Mouse (Mus musculus): ENCODE measurements around the gene Brca2.
"Not testable (repeated sequence)": the region's sequence is repeated elsewhere in the genome, so short reads cannot be mapped to it uniquely, and the experiment has no call there.

The Brca2 gene

DNA sequence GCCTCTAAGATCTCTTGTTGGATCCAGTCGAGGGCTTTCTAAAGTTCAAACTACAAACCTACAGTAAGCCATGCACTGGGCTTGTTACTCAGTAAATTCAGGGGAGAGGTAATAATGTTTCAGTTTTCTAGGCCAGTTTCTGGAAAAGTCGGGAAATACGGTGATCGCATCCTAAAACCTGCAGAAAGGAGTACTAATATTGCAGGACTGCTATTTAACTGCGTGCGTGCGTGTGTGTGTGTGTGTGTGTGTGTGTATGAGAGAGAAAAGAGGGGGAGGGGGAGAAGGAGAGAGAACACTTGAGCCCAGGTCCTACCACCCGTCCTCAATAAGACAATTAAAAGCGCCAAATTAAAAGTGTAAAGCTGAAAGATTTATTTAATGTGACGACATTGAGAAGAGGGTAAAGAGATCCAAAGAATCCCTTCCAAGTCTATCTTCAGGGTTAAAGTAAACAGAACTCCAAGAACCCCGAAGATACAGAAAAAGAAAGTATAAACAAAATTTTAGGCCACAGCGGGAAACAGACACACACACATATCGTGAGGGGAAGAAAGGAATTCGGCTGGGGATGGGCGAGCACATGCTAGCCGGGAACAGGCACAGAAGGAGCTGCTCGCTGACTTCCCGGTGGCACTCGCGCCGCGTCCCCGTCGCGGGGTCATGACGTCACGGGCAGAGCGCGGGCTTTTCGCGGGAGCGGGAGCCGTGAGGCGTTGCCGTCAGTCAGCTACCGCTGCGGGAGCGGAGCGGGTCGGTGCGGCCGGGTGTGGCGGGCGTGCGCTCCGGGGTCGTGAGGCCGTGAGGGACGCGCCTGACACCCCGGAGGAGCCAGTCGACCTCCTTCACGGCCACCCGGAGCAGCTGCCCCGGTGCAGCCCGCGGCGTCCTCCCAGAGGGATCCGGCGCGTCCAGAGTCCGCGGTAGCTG, at the start of gene Brca2:
Brca2 (plus strand) TSS at position 694 of the 930 bp plus-strand sequence.
- in situ Hi-C loops (cut with MboI, MseI) = loop anchor here (5.0 kb wide), 1 partner anchor 145 kb away; the partner anchor contains the start of gene N4bp2l2

DNA sequence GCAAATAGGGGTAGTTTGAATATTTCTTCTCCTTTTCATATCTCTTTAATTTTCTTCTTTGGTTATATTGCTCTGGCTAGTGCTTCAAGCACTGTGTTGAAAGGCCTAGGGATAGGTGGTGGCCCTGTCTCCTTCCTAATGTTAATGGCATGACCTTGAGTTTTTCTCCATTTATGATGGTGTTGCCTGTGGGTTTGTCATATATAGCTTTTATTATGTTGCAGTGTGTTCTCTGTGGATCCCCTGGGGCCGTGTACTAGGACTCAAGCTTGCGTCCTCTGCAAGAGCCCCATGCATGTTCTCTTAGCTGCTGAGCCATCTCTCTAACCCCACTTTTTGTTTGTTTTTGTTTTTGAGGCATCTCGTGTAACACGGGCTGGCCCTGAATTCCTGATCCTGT, 45.1 kb upstream of the Brca2 start:
- in situ Hi-C loops (cut with MboI, MseI) = no loop called here

DNA sequence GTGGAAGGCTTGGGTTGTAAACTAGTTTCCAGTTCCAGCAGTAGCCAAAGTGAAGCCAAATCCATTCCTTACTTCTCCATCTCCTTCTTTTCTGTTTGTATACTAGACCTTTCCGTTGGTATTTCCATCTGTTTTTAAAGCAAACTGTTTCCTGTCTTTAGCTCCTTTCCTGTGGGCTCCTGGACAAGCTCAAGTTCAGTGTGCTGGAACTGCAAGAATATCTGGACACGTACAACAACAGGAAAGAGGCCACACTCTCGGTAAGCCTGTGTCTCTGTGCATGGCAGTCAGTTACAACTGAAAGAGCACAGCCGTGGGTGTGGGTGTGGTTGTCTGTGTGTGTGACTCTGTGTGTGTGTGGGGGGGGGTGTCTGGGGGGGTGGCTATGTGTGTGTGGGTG, 43.8 kb upstream of the Brca2 start:
- in situ Hi-C loops (cut with MboI, MseI) = no loop called here

DNA sequence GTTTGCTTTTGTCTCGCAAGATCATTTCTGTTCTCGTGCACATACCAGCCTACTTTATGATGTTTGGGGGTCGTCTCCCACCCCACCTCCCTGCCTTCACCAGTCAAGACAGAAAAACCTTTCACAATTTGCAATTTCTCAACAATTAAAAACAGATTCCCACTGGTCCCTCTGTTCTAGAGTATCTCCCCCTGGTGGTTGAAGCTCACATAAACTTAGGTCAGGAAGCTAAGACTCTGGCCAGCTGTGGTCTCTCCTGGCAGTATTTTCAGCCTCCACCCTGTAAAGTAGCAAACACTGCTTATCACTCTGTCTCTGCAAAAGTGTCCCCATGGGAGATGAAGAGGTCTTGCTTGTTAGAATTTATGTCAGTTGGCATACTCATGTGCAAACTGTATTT, 37.2 kb upstream of the Brca2 start:
- in situ Hi-C loops (cut with MboI, MseI) = no loop called here

GRCm38 (mm10) chr5:150490285-150490684, 32.1 kb upstream of the Brca2 start:
- in situ Hi-C loops (cut with MboI, MseI) = no loop called here

- in situ Hi-C loops (cut with MboI, MseI) = no loop called here
These were observed 31.6 kb upstream of the Brca2 start for GRCm38 (mm10) chr5:150490821-150491220.

- in situ Hi-C loops (cut with MboI, MseI) = not testable (repeated sequence)
These were observed 30.8 kb upstream of the Brca2 start for GRCm38 (mm10) chr5:150491573-150492173.

GRCm38 (mm10) chr5:150495792-150496191, 26.6 kb upstream of the Brca2 start:
- in situ Hi-C loops (cut with MboI, MseI) = no loop called here

- in situ Hi-C loops (cut with MboI, MseI) = no loop called here
These were observed 11.8 kb upstream of the Brca2 start for GRCm38 (mm10) chr5:150510451-150511225.

DNA sequence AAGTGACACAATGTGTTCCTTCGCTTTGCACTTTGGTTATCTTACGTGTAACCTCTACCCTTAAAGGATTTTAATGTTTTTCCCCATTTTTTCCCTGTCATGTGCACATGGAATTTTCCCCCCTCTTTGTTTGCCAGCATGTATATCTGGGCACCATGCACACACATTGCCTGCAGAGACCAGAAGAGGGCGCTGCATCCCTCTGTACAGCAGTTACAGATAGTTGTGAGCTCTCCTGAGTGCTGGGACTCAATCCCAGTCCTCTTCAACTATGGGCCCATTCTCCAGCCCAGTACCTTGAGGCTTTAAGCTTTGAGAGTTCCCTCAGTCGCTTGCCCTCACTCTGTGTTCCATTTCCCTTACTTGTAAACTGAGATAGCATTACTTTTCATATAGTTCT, 9.2 kb upstream of the Brca2 start:
- in situ Hi-C loops (cut with MboI, MseI) = no loop called here

- in situ Hi-C loops (cut with MboI, MseI) = no loop called here
These were observed 8.4 kb upstream of the Brca2 start for GRCm38 (mm10) chr5:150514027-150514426.

- in situ Hi-C loops (cut with MboI, MseI) = no loop called here
These were observed 4.4 kb upstream of the Brca2 start, which contains the start of gene Zar1l for GRCm38 (mm10) chr5:150518064-150518463. Gene Zar1l, minus strand, starts transcription at chr5:150518164.

DNA sequence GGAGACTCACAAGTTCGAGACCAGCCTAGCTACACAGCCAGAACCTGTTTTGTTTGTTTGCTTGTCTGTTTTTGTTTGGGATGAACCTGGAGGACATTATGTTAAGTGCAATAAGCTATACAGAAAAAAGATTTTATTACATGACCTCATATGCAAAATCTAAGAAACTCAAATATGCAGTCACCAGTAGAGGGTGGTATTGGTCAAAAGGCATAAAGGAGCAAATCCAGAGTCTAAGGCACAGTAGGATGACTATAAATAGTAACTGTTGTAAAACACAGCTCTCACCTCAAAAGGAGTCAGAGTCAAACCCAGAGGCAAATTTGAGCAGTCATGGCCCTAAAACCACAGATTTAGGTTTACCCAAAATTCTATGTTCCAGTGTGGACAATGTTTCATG, 2.9 kb upstream of the Brca2 start:
- in situ Hi-C loops (cut with MboI, MseI) = no loop called here

- in situ Hi-C loops (cut with MboI, MseI) = loop anchor here (5.0 kb wide), 1 partner anchor 144 kb away; the partner anchor contains the start of gene N4bp2l2
These were observed 421 bp downstream of the Brca2 start for GRCm38 (mm10) chr5:150522867-150523234.

GRCm38 (mm10) chr5:150525239-150525638, 2.8 kb downstream of the Brca2 start:
- in situ Hi-C loops (cut with MboI, MseI) = no loop called here

DNA sequence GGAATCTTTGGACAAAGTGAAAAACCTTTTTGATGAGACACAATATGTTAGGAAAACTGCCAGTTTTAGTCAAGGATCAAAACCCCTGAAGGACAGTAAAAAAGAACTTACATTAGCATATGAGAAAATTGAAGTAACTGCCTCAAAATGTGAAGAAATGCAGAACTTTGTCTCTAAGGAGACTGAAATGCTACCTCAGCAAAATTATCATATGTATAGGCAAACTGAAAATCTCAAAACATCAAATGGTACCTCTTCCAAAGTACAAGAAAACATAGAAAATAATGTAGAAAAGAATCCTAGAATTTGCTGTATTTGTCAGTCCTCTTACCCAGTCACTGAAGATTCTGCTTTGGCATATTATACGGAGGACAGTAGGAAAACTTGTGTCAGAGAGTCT, 18.9 kb downstream of the Brca2 start:
- in situ Hi-C loops (cut with MboI, MseI) = no loop called here

DNA sequence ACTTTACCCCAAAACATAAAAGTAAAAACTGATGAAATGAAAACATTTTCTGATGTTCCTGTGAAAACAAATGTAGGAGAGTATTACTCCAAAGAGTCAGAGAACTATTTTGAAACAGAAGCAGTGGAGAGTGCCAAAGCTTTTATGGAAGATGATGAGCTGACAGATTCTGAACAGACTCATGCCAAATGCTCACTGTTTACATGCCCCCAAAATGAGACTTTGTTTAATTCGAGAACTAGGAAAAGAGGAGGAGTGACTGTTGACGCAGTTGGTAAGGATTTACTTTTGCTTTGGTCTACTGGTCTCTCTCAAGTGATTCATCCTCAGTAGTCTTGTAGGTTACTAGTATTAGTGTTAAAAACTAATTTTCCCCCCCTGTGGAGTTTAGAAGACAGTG, 20.8 kb downstream of the Brca2 start:
- in situ Hi-C loops (cut with MboI, MseI) = no loop called here

- in situ Hi-C loops (cut with MboI, MseI) = no loop called here
These were observed 29.2 kb downstream of the Brca2 start for GRCm38 (mm10) chr5:150551637-150552036.

DNA sequence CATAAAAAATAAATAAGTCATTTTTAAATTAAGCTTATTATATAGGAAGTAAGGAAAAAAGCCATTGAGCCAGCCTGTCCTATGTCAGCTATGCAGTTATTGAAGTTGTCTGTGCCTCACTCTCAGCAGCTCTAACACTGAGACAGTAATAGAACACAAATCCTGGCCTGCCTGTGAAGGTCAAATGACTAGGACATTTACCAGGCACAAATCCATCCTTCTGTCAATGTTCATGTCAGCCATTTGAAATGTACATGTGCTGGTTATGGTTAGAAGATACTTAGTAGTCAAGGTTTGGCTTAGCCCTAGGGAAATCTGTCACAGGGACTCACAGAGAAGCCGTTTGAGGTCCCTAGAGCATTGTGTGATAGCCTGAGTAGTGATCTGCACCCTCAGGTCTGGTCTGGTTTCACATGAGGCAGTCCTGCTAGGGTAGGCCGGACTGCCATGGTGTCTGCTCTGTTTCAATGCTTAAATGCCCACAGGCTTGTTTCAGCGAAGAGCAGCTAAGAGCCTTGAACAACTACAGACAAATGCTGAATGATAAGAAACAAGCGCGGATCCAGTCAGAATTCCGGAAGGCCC, 37.2 kb downstream of the Brca2 start:
- in situ Hi-C loops (cut with MboI, MseI) = no loop called here

DNA sequence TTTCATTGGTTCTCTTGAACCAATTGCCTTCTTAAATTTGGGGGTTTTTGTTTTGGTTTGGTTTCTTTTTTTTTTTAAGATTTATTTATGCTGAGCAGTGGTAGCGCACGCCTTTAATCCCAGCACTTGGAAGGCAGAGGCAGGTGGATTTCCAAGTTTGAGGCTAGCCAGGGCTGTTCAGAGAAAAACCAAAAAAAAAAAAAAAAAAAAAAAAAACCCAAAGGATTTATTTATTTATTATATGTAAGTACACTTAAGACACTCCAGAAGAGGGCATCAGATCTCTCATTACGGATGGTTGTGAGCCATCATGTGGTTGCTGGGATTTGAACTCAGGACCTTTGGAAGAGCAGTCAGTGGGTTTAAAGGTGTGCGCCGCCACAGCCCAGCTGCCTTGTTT, 38.4 kb downstream of the Brca2 start:
- in situ Hi-C loops (cut with MboI, MseI) = no loop called here

DNA sequence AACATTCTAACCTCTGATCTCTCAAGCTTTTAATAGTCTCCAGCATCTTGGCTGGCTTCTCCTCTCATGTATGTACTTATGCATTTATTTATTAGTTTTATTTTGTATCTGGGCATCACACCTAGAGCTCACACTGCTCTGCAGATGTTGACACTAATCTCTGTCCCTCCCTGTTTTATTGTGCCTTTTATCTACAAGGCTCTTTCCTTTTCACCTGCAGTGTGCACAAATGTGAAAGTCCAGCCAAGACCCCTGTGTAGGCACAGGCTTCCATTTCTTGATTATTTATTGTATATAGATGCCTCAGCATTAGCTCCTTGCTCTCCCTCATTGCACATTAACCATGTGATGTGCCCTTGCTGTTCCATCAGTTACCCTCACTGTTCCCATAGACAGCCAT, 38.9 kb downstream of the Brca2 start:
- in situ Hi-C loops (cut with MboI, MseI) = no loop called here

- in situ Hi-C loops (cut with MboI, MseI) = no loop called here
These were observed 39.4 kb downstream of the Brca2 start for GRCm38 (mm10) chr5:150561783-150562182.
